Mouse (Mus musculus): ENCODE results near the gene Ppp6r1.

DNA sequence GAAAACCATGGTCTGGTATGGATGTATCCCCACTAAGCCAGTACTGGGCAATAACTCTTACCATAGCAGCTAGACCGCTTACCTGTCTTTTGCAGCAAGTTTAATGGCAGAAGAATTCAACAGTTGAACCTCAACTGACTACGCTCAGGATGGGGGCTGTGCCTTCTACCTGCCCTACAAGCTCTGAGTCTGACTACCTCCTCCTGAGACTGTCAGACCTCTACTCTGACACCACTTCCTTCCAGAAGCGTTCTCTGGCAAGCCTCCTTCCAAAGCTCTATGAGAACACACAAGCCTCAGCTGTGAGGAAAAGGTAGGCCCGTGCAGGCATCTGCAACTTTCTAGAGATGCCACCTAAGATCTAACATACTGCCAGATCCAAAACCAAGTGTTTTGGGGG is 3.4 kb downstream of the Ppp6r1 start:
- TF ChIP-seq CTCF (conservative IDR thresholded peaks at IDR 0.05; ENCODE audit: low read length) (no peak), NANOG (IDR thresholded peaks at IDR 0.05; ENCODE audit: borderline replicate concordance, low read length) (no peak), POU5F1 (IDR thresholded peaks at IDR 0.05; ENCODE audit: borderline replicate concordance, low read length) (no peak)

Data from E14TG2a.4 (cell line).